Mouse (Mus musculus) hindbrain, embryonic 14.5 days (tissue): ENCODE data around the gene Bfsp2. TPM values are rescaled to one million over a fixed set of nuclear protein-coding genes. Genes with fewer than 3 reads are reported as not detected.
A peak's percentile ranks its signal among the peaks of the same experiment; 100 is the strongest.

Experiments
- ATAC-seq: fragments of 200-750 bp; cut with Nextera tagmentation; 2 replicates; pipeline ENCODE4 v1.8.0; 2017; ENCODE audit warnings: moderate number of reproducible peaks, mild to moderate bottlenecking, moderate TSS enrichment, moderate library complexity; ENCODE audit not compliant: low FRiP score
- DNase-seq: peaks from one replicate; pipeline ENCODE4 v3.0.0-alpha.2; 2015; ENCODE audit warnings: low spot score
- H3K27ac ChIP-seq: fragments of 300-500 bp; sonication (generic); 2 replicates; pipeline ENCODE4 v1.5.1; 2014; ENCODE audit warnings: mild to moderate bottlenecking, moderate library complexity
- H3K27me3 ChIP-seq: fragments of 300-500 bp; sonication (generic); 2 replicates; pipeline ENCODE4 v1.6.1; 2014; ENCODE audit warnings: mild to moderate bottlenecking, low read length, mixed read lengths; ENCODE audit not compliant: control insufficient read depth, insufficient read depth
- H3K36me3 ChIP-seq: fragments of 300-500 bp; sonication (generic); replicated peaks from 2 replicates; pipeline ENCODE4 v1.6.1; 2014; ENCODE audit not compliant: control insufficient read depth, insufficient read depth
- H3K4me1 ChIP-seq: fragments of 300-500 bp; sonication (generic); replicated peaks from 2 replicates; pipeline ENCODE4 v1.6.1; 2014; ENCODE audit warnings: antibody characterized with exemption, low read length, mixed read lengths; ENCODE audit not compliant: control insufficient read depth, insufficient read depth
- H3K4me2 ChIP-seq: fragments of 300-500 bp; sonication (generic); replicated peaks from 2 replicates; pipeline ENCODE4 v1.6.1; 2014; ENCODE audit warnings: mild to moderate bottlenecking, moderate library complexity
- H3K4me3 ChIP-seq: fragments of 300-500 bp; sonication (generic); replicated peaks from 2 replicates; pipeline ENCODE4 v1.5.1; 2014; ENCODE audit warnings: mild to moderate bottlenecking, low read length
- H3K9ac ChIP-seq: fragments of 300-500 bp; sonication (generic); 2 replicates; pipeline ENCODE4 v1.6.1; 2014
- H3K9me3 ChIP-seq: fragments of 300-500 bp; sonication (generic); 2 replicates; pipeline ENCODE4 v1.6.1; 2016; ENCODE audit warnings: low read length; ENCODE audit not compliant: control insufficient read depth
- WGBS: fragments of 180-500 bp; shearing (Covaris S2); extraction: QIAGEN DNeasy Blood & Tissue Kit; methylation state at CpG from one replicate; pipeline ENCODE4 v1.1.7; 2014; 5-methylcytosine and 5-hydroxymethylcytosine counted together
- polyA plus RNA-seq: library from polyadenylated mRNA; unstranded; fragments of >200 nt; fragmentation: Nextera tagmentation; extraction: Ambion mirVana; gene quantifications from 2 replicates; pipeline ENCODE4 v1.2.1, GENCODE M21; 2014

Bfsp2 gene
- polyA plus RNA-seq, 1 experiment from 2014 or later, result 4.1 TPM

GRCm38 (mm10) chr9:103504646-103505045 lies 24.4 kb upstream of the Bfsp2 start:
- Histone ChIP-seq H3K27me3 (no peaks in the 10 kb centered on the region), H3K9ac (no peak overlapping the region), H3K27ac (peak overlapping the region; percentile 38), H3K4me3 (no peak overlapping the region), H3K4me1 (peaks cover 47% of the 10 kb centered on the region), H3K9me3 (no peaks in the 10 kb centered on the region), H3K4me2 (no peak overlapping the region), H3K36me3 (no peaks in the 10 kb centered on the region; the same call in 1 of the 2 replicates)
- peak; percentile 86 for ATAC-seq
- 19% methylated on average over 1 of the region's 1 CpGs for WGBS
- DNase-seq, result peak; percentile 58

- no peak overlapping the region for H3K9ac ChIP-seq
- H3K4me2 ChIP-seq, result no peak overlapping the region
- H3K4me3 ChIP-seq, result no peak overlapping the region
- DNase-seq (no peak), ATAC-seq (no peak)
- no peak overlapping the region for H3K27ac ChIP-seq
- H3K9me3 ChIP-seq, result no peaks in the 10 kb centered on the region
- peaks cover 6% of the 10 kb centered on the region for H3K36me3 ChIP-seq
- peaks cover 6% of the 10 kb centered on the region; the same call in 1 of the 2 replicates for H3K27me3 ChIP-seq
- WGBS, result 99% methylated on average over 3 of the region's 3 CpGs
- peaks cover 47% of the 10 kb centered on the region for H3K4me1 ChIP-seq
Measured at GRCm38 (mm10) chr9:103503586-103504298, 23.5 kb upstream of the Bfsp2 start.

- no peak overlapping the region for H3K4me2 ChIP-seq
- no peak for DNase-seq
Measured at GRCm38 (mm10) chr9:103502655-103503054, 22.4 kb upstream of the Bfsp2 start.

GRCm38 (mm10) chr9:103501861-103502364 lies 21.7 kb upstream of the Bfsp2 start:
- Histone ChIP-seq H3K27ac (peak overlapping the region; percentile 51), H3K36me3 (peaks cover 8% of the 10 kb centered on the region), H3K27me3 (peaks cover 9% of the 10 kb centered on the region; the same call in 1 of the 2 replicates), H3K9ac (peak overlapping the region; percentile 2; the same call in 1 of the 2 replicates), H3K9me3 (no peaks in the 10 kb centered on the region), H3K4me1 (peaks cover 41% of the 10 kb centered on the region), H3K4me3 (no peak overlapping the region), H3K4me2 (no peak overlapping the region)
- DNase-seq, result peak; percentile 80
- peak; percentile 51 for ATAC-seq
- 2% methylated on average over 14 of the region's 14 CpGs for WGBS

More at GRCm38 (mm10) chr9:103502655-103503054, 22.4 kb upstream of the Bfsp2 start:
- H3K36me3 ChIP-seq, result peaks cover 8% of the 10 kb centered on the region
- H3K4me1 ChIP-seq, result peaks cover 44% of the 10 kb centered on the region
- peaks cover 6% of the 10 kb centered on the region; the same call in 1 of the 2 replicates for H3K27me3 ChIP-seq
- ATAC-seq, result no peak
- peak overlapping the region; percentile 51; the same call in 1 of the 2 replicates for H3K27ac ChIP-seq
- 80% methylated on average over 2 of the region's 2 CpGs for WGBS
- H3K9ac ChIP-seq, result no peak overlapping the region
- H3K4me3 ChIP-seq, result no peak overlapping the region
- no peaks in the 10 kb centered on the region for H3K9me3 ChIP-seq

DNA sequence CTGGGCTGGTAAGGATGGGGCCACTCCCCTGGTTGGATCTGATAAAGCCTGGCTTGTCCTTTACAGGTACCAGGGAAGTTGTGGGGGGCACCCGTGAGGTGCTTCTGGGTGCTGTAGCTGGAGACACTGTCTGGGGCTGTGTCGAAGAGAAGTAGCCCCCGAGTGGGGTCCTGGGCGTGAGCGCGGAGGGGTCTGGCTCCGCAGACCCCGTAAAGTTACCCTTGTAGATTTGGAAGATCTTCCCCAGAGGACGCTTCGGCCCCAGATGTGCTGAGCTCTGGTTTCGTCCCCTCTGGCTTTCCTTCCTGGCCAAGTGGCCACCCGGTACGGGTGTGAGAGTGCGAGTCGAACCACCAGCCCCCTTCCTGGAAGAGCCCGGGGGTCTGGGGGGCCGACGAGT lies 19.1 kb upstream of the Bfsp2 start:
- no peak overlapping the region for H3K27ac ChIP-seq
- H3K36me3 ChIP-seq, result peaks cover 8% of the 10 kb centered on the region
- WGBS, result 86% methylated on average over 18 of the region's 18 CpGs
- ATAC-seq, result no peak
- no peak overlapping the region for H3K4me2 ChIP-seq
- DNase-seq, result no peak
- no peaks in the 10 kb centered on the region for H3K9me3 ChIP-seq
- peaks cover 9% of the 10 kb centered on the region; the same call in 1 of the 2 replicates for H3K27me3 ChIP-seq
- peaks cover 26% of the 10 kb centered on the region for H3K4me1 ChIP-seq
- no peak overlapping the region for H3K4me3 ChIP-seq
- H3K9ac ChIP-seq, result no peak overlapping the region

GRCm38 (mm10) chr9:103498699-103499098 lies 18.5 kb upstream of the Bfsp2 start:
- Histone ChIP-seq H3K4me1 (peaks cover 24% of the 10 kb centered on the region), H3K27me3 (peaks cover 9% of the 10 kb centered on the region; the same call in 1 of the 2 replicates), H3K36me3 (peaks cover 8% of the 10 kb centered on the region), H3K9me3 (no peaks in the 10 kb centered on the region), H3K4me2 (no peak overlapping the region), H3K4me3 (no peak overlapping the region), H3K9ac (no peak overlapping the region), H3K27ac (no peak overlapping the region)
- no peak for DNase-seq
- WGBS, result 55% methylated on average over 8 of the region's 8 CpGs
- no peak for ATAC-seq

GRCm38 (mm10) chr9:103495391-103495790 lies 15.2 kb upstream of the Bfsp2 start:
- peaks cover 9% of the 10 kb centered on the region; the same call in 1 of the 2 replicates for H3K27me3 ChIP-seq
- no peak overlapping the region for H3K4me3 ChIP-seq
- H3K4me1 ChIP-seq, result peaks cover 5% of the 10 kb centered on the region; the same call in 1 of the 2 replicates
- H3K9me3 ChIP-seq, result no peaks in the 10 kb centered on the region
- no peak overlapping the region for H3K27ac ChIP-seq
- H3K9ac ChIP-seq, result no peak overlapping the region
- ATAC-seq (no peak), DNase-seq (no peak)
- WGBS, result 84% methylated on average over 11 of the region's 11 CpGs
- H3K4me2 ChIP-seq, result no peak overlapping the region
- H3K36me3 ChIP-seq, result peaks cover 8% of the 10 kb centered on the region

GRCm38 (mm10) chr9:103494346-103495020 lies 14.3 kb upstream of the Bfsp2 start:
- no peak overlapping the region; the same call in 1 of the 2 replicates for H3K9ac ChIP-seq
- no peak overlapping the region for H3K27ac ChIP-seq
- no peak overlapping the region for H3K4me3 ChIP-seq
- H3K4me2 ChIP-seq, result no peak overlapping the region
- ATAC-seq (peak; percentile 82), DNase-seq (peak; percentile 86)
- H3K4me1 ChIP-seq, result peaks cover 5% of the 10 kb centered on the region; the same call in 1 of the 2 replicates
- H3K27me3 ChIP-seq, result peaks cover 9% of the 10 kb centered on the region; the same call in 1 of the 2 replicates
- H3K9me3 ChIP-seq, result no peaks in the 10 kb centered on the region
- H3K36me3 ChIP-seq, result peaks cover 8% of the 10 kb centered on the region
- WGBS, result 30% methylated on average over 7 of the region's 7 CpGs

- 87% methylated on average over 8 of the region's 8 CpGs for WGBS
Measured at GRCm38 (mm10) chr9:103491985-103492384, 11.8 kb upstream of the Bfsp2 start.

More at GRCm38 (mm10) chr9:103491985-103492384, 11.8 kb upstream of the Bfsp2 start:
- no peak for ATAC-seq
- 0 out of 2 replicates have a peak, but pooled peaks cover 5% of the 10 kb centered on the region for H3K4me1 ChIP-seq
- 0 out of 2 replicates have a peak, but pooled peaks cover under 1% of the 10 kb centered on the region for H3K27me3 ChIP-seq
- H3K36me3 ChIP-seq, result no peaks in the 10 kb centered on the region
- DNase-seq, result no peak
- H3K4me3 ChIP-seq, result no peak overlapping the region
- no peak overlapping the region for H3K9ac ChIP-seq
- no peaks in the 10 kb centered on the region for H3K9me3 ChIP-seq
- H3K4me2 ChIP-seq, result no peak overlapping the region
- H3K27ac ChIP-seq, result no peak overlapping the region
